Mouse (Mus musculus) adipocyte (in vitro differentiated cells): ENCODE data around the gene Ptprk.
A peak's percentile ranks its signal among the peaks of the same experiment; 100 is the strongest.

Experiments
- DNase-seq: peaks from one replicate; pipeline ENCODE4 v3.0.0-alpha.2; 2016; ENCODE audit warnings: low spot score

The Ptprk gene

GRCm38 (mm10) chr10:28414823-28415222 lies 340.2 kb downstream of the Ptprk start:
- no peak for DNase-seq

- DNase-seq, result no peak
Measured at GRCm38 (mm10) chr10:28422622-28423021, 348.0 kb downstream of the Ptprk start.

DNA sequence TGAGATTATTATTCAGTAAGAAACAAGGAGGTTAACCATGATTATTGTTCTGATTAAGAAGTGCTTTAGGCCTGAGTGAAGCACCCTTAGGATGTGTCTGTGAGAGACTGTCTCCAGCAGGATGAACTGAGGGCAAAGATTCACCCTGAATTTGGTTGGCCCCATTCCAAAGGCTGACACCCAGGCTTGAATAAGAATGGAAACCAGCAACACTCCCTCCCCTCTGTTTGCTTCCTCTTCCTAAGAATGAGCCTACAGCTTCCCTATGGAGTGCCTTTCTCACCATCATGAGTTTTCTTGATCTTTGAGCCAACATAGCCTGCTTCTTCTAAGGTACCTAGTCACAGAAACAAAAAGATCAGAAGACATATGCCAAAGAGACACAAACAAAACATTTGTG lies 350.8 kb downstream of the Ptprk start:
- peak; percentile 16 for DNase-seq

DNA sequence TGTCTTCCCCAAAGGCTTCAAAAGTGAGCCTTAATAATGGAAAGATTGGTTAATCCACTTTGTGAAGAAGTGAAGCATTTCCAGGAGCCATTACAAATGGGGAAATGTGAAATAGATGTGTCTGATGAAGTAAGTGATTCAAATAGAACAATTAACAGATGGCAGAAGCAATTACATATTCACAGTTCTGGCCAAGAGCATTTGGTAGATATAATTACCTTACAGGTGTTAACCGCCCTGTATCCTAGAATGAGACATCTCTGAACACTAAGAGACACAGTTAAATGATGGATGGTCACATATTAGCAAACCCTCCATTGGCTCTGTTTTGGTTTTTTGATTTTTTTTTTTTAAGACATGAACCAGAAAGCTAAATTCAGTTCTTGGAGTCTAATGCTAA lies 361.5 kb downstream of the Ptprk start:
- DNase-seq, result no peak

DNA sequence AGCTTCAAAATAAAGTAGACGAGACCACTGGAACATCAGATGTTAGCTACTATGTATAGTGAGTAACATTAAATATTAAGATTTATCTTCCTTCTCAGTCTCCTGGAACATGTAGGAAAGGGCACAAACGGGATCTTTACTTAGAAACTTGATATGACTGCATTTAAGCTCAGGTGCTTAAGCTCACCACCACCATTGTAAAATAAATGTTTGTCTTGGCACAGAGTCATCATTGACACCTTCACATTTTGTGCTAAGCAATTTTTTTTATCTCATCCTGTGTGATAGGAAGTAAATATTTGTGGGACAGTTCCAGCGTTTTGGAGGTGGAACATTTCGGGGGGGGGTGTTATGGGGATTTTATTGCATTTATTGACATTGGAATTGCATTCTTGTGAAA lies 375.2 kb downstream of the Ptprk start:
- DNase-seq, result no peak

DNA sequence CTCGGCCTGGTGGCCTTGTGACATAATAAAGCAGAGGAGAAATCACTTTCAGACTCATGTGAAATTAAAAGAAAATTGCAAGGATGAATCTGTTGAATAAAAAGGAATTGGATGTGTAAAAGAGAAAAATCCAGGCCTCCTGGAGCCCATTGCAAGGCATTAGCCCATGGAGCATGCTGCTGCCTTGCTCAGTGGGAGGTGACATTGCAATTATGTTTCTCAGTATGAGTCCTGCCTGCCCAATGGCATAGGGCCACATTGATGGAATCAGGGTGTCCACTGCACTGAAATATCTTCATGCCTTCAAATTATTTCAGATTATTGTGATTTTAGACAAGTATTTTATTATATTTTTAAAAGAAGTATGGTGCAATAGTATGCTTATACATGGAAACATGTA lies 376.0 kb downstream of the Ptprk start:
- DNase-seq, result no peak

DNA sequence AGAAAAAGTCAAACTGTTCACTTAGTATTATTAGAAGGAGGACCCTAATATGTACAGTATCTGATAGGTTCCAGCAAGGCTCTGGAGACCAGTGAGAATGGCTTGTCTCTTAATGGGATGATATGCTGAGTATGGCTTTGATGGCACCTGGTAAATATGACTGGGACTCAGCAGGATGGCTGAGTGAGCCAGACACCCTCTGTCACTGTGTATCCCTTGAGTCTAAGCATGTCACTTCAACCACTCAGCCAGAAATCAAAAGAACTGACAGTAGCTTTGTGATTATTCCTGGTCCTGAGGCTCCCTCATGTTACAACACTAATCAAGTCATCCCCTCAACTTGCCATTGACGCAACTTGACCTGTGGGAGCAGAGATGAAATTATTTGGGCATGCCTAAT lies 383.4 kb downstream of the Ptprk start:
- DNase-seq, result no peak

GRCm38 (mm10) chr10:28459963-28460362 lies 385.3 kb downstream of the Ptprk start:
- DNase-seq, result no peak

- no peak for DNase-seq
Measured at GRCm38 (mm10) chr10:28463706-28464105, 389.1 kb downstream of the Ptprk start.

GRCm38 (mm10) chr10:28464766-28465548 lies 390.3 kb downstream of the Ptprk start:
- no peak for DNase-seq

- peak; percentile 50 for DNase-seq
Measured at GRCm38 (mm10) chr10:28485574-28485973, 411.0 kb downstream of the Ptprk start.

- DNase-seq, result no peak
Measured at GRCm38 (mm10) chr10:28491006-28491405, 416.4 kb downstream of the Ptprk start.

- no peak for DNase-seq
Measured at GRCm38 (mm10) chr10:28492206-28492605, 417.6 kb downstream of the Ptprk start.

GRCm38 (mm10) chr10:28492870-28493269 lies 418.2 kb downstream of the Ptprk start:
- no peak for DNase-seq

DNA sequence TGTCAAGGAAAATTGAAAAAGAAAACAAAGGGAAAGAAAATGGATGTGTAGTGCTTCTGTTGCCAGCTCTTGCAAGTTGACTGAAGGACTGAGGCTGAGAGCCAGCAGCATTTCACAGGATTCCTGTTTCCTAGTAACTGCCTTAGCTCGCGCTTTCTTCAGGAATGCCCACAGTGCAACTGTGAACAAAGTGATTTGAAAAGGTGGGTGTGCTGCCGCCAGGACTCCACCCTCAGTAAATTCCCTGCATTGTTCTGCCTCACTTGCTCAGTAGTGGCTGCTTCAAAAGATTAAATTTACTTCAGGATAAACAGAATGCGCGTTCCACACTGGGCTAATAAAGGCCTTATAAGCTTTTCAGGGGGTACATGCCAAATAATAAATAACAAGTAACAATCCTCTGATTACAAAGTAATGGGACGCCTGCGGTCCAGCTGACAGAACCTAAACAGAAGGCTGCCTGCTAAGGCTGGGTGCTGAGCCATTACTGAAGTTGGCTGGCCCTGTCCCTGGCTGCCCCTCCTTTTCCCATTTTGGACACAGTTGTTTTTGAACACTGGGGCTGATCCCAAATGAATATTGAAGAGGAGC lies 418.7 kb downstream of the Ptprk start:
- DNase-seq, result no peak

- no peak for DNase-seq
Measured at GRCm38 (mm10) chr10:28497791-28498190, 423.2 kb downstream of the Ptprk start.

DNA sequence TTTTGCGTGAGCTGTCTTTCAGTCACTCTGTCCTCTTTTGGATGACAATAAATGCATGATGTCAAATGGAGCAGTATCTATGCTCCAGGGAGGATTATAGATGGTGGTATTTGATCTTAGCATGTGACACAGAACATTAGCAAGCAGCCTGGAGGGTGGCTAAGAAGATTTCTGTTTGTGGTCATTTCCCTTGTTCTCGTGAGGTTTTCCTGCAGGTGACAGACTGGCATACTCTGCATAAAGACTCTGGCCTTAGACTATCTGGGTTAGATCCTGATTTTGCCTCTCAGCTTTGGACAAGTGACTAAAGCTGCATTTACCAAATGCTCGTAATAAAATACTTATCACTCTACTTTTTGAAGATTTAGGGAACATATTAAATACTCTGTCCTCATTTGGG lies 423.9 kb downstream of the Ptprk start:
- no peak for DNase-seq

GRCm38 (mm10) chr10:28513601-28514000 lies 439.0 kb downstream of the Ptprk start:
- DNase-seq, result no peak

GRCm38 (mm10) chr10:28516147-28516546 lies 441.5 kb downstream of the Ptprk start:
- no peak for DNase-seq

DNA sequence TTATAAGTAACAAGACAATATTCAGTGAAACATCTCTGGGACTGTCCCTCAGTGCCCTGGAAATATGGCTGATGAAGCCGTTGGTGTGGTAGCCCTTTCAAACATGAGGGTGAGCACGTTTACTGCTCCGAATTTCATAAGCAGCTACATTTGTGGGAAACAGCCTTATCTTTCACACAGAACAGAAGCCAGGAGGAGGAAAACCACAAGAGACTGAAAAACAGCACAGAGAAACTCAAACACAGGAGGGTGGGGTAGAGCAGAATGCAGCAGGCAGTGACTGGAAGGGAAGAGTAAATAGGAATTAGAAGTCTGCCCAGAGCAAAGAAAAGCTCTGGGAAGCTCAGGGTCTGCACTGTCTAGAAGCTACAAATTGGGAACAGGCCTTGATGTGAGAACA lies 443.7 kb downstream of the Ptprk start:
- DNase-seq, result no peak

DNA sequence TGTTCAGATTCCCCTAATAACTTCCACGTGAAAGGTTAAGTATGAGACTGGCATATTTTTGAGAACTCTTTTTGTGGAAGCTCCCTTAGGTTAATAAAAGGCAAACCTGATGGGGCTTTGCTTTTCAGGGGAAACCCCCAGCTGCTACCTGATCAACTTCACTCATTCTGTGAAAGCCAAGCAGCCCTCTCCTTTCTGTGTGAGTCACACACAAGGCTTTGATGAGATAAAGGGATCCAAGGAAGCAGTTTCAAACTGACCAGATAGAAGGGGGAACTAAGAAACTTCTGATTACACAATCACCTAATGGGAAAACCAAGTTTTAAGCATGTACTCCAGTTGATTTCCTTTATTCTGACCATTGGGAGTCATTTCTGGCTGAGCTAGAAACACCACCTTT lies 445.2 kb downstream of the Ptprk start:
- no peak for DNase-seq

DNA sequence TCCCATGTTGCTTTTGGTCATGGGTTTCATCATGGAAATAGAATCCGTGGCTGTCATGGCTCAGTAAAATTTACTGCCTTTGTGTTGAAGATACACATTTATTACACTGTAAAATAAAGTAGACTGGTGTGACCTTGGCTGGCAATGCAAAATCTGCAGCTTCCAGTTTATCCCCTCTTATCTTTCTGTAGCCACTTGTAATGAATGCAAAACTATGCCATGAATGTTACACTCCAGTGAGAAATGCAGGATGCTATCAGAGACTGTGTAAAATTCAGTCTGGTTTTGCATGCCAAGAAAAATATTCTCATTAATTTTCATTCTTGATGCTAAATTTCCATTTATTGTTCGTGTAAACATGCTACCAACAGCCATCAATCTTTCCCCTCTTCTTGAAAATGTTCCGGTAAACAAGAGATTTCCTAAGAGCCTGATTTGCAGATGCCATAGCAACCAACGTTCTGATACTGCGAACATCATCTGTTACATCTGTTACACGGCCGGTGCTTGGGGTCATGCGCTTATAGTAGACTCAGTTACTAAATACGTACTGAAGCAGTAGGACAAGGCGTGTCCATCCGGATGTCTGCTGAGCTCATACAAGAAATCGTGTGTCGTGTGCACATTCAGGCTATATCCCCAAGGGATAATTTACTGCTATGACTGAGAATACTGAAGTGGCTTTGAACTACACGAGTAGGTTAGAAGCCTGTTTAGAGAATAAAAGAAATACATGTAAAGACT lies 449.5 kb downstream of the Ptprk start:
- no peak for DNase-seq

GRCm38 (mm10) chr10:28540595-28540994 lies 466.0 kb downstream of the Ptprk start:
- DNase-seq, result no peak
